Mouse (Mus musculus) testis, postnatal 10 days (tissue): ENCODE data around the gene Rabep1.
"Not testable (repeated sequence)": the region's sequence is repeated elsewhere in the genome, so short reads cannot be mapped to it uniquely, and the experiment has no call there.

Source experiments
- DNase-seq: peaks from one replicate; pipeline ENCODE4 v3.0.0; 2021; ENCODE audit warnings: low spot score

The Rabep1 gene

GRCm38 (mm10) chr11:70891616-70892015 is 47.0 kb downstream of the Rabep1 start:
- DNase-seq, result no peak

- DNase-seq, result no peak
Measured at GRCm38 (mm10) chr11:70897680-70898079, 53.1 kb downstream of the Rabep1 start.

DNA sequence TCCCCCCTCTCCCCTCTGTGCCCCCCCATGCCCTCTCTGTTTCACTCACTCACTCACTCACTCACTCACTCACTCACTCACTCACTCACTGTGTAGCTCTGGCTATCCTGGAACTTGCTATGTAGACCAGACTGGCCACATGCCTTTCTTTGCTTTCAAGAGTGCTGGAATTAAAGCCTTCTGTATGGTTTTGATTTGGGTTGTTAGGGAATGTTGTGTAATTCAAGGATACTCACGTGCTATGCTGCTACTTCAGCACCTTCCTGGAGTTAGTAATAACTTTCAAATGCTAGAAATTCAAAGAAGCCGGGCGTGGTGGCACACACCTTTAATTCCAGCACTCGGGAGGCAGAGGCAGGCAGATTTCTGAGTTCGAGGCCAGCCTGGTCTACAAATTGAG is 53.6 kb downstream of the Rabep1 start:
- not testable (repeated sequence) for DNase-seq

DNA sequence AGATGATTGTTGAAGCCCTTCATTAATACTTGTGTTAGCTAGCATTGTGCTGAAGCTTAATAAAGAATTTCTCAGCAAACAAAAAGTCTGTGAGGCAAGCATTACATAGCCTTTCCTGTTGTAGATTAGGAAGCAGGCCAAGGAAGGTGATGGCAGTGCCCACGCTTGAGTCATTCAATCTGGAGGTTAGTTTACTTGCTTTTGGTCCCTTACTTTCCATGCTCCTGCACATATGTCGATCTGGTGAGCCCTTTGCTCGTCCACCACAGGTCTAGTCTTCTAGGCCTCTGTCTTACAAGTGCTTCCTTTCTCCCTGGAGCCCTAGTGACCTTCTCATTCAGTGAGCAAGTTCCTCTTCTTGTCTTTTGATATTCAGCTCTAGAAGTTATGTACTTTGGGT is 62.1 kb downstream of the Rabep1 start:
- DNase-seq, result no peak

GRCm38 (mm10) chr11:70911323-70911722 is 66.7 kb downstream of the Rabep1 start:
- no peak for DNase-seq

GRCm38 (mm10) chr11:70911920-70912319 is 67.3 kb downstream of the Rabep1 start:
- DNase-seq, result no peak

DNA sequence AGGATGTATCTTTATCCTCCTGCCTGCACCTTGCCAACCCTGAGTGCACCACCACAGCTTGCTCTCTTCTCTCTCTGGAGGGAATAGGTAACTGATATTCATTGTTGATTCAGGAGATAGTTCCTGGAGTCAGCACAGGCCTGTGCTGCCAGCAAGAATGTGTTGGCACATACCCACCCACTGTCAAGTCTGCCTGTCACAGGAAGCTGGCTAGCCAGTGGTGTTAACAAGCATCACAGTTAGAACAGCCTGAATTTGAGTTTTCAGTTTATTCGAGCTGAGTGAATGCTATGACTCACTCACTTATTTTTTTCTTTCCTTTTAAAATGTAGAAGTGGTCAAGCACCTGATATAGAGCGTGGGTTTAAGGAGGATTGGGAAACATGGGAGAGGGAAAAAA is 73.3 kb downstream of the Rabep1 start:
- no peak for DNase-seq

- no peak for DNase-seq
Measured at GRCm38 (mm10) chr11:70919524-70919923, 74.9 kb downstream of the Rabep1 start.

DNA sequence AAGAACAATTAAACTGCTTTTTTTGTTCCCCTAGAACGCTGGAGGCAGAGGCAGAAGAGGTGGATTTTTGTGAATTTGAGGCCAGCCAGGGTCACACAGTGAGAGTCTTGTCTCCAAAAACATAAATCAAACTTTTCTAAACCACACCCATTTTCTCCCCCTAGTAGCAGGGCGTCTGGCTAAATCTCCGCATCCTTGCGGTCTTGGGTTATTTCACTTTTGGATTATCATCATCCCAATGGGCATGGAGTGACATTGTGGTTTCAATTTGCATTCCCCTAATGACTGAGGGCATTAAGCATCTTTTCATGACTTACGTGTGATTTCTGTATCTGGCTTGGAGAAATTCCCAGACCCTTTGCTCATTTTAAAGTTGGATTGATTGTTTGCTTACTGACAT is 86.9 kb downstream of the Rabep1 start:
- no peak for DNase-seq

- DNase-seq, result no peak
Measured at GRCm38 (mm10) chr11:70935316-70935715, 90.7 kb downstream of the Rabep1 start.

GRCm38 (mm10) chr11:70942596-70942995 is 98.0 kb downstream of the Rabep1 start:
- no peak for DNase-seq

DNA sequence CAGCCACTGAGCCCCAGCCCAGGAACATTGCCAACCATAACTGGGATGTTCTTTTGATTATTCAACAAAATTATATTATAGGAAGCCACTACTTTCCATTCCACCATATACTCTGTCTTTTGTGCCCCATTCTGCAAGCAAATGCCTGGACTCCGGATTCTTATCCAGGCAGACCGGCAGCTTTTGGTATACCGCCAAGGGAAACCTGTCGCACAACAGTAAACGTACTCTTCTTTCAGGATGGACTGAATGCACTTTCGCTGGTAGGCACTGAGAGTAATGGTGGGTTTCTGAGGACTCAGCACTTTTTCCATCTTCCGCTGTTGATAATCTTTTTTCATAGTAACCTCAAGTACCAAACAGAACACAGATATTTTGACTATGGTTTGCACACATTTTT is 99.1 kb downstream of the Rabep1 start:
- no peak for DNase-seq

DNA sequence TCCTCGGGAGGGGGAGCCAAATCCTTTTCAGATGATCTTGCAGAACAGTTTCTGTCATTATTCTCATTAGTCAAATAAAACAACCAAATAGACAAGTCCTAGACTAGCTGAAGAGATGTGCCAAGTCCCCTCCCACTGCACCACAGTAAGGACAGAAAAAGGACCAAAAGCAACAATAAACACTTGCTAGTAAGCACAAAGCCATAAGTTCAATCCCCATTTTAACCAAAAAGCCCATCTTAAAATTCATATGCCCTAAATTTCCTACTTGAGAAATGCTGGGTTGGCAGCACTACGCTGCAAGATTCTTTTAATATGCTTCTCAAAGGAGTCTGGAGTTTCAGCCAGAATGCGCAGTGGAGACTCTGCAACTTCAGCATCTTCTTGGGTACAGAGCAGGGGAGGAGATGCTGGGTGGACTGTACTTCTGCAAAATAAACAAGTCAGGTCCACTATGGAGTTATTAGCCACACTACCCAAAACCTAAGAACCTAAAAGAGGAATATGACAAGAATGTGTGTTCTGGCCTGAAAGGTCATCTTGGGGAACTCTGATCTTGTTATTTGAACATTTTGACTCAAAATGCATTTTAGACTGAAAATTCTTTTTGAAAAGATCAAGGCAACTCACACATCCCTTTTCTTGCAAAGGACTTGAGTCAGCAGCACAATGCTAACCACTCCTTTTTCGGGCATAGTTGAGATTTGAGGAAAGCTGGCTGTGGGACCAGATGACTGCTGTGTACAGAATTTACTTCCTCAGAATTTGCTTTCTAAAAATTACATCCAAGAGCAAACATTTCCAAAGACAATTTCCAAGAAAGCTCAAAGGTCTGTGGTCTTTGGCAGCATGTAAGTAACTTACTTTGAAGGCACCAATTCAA is 100.6 kb downstream of the Rabep1 start:
- no peak for DNase-seq

DNA sequence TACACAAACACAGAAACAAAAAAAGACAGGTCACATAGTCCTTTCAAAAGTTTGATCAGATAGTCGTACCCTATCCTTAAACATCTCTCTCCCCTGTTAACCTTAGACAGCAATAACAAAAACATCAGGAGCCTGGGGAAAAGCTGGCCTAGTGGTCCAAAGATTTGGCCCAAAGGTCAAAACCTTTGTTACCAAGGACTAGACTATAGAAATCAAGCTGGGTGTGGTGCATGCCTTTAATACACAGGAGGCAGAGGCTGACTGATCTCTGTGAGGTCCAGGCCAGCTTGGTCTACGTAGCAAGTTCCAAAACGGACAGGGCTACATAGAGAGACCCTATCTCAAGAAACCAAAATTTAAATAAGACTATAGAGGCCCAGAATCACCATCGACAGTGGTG is 110.1 kb downstream of the Rabep1 start:
- DNase-seq, result no peak

GRCm38 (mm10) chr11:70960786-70961554 is 116.4 kb downstream of the Rabep1 start:
- DNase-seq, result no peak

DNA sequence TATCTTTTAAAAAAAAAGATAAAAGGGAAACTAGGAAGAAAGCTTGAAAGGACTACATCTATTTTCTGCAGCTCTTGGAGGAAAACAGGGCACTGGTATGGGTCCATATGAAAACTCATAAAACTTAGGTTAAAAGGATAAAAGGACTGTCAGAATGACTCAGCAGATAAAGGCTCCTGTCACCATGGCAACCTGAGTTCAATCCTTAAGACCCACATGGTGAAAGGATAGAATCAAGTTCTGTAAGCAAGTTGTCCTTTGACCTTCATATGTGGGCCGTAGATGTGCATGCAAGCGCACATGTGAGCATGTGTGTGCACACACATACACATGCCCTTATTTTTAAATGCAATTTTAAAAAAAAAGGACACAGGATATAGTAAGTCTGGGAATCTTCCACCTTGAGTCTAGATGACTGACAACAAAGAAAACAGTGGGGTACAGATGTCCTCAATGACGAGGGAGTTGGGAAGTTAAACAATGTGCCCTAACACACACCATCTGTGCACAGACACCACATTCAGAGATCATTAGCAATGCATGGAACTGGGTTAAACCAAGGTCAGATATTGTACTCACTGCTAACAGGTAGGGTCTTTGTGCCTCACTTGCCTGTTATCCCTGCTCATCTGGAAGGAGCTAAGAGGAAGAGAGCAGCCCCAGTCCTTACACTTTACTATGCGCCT is 119.8 kb downstream of the Rabep1 start:
- no peak for DNase-seq

GRCm38 (mm10) chr11:70969271-70969794 is 124.8 kb downstream of the Rabep1 start:
- DNase-seq, result no peak

DNA sequence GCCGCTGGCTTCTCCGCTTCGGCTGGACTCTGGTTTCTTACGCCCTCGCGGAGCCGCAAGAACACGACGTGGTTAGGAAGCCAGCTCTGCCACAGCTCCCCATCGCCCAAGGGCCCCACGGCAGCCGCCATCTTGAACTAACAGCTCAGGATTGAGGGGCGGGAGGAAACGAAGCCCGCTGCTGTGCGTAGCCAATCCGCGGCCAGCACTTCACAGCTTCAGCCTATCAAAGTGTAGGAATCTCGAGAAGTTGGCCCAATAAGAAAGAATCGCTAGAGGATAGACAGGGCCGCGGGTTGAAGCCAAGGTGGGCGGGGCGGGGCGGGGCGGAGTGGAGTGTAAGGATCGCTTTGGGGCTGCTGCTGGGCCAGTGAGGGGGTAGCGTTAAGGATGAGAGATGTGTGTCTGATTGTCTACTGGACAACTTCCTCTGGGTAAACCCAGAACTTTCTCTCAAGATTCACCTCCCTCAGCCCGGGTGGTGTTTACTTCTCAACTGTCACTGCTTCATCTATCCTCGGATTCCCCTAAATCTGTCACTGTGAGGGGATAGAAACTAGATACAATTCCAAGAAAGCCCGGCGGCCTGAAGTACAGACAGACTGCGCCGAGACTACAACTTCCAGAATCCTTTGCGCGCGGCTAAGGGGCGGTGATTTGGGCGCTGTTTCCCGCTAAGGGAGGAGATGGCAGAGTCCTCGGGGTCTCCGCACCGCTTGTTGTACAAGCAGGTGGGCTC is 125.4 kb downstream of the Rabep1 start, which contains the start of the genes Nup88 and Rpain:
Nup88 (minus strand) TSS at position 153 of the 739 bp plus-strand sequence.
Rpain (plus strand) TSS at position 393 of the 739 bp plus-strand sequence.
- DNase-seq, result peak; percentile 89

- DNase-seq, result no peak
Measured at GRCm38 (mm10) chr11:70970560-70971540, 126.3 kb downstream of the Rabep1 start.

DNA sequence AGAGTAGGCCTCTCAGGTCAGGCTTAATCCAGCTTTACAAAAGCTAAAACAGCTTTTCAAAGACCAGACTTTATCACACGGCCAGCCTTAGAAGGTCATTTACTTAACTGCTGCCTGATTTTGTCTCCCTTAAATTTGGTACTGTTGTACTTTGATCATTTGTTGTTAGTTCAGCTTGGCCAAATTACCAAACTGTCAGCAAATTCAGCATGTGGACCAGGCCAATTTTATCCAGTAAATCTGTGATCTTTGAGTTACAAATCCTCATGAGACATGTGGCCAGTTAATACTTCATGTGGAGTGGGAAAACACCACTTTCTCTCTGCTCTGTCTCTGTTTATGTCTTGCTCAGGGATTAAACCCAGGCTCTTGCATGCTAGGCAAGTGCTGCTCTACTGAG is 128.0 kb downstream of the Rabep1 start:
- no peak for DNase-seq
